Mouse (Mus musculus) heart, embryonic 12.5 days (tissue): ENCODE measurements around the gene Ebf1. TPM values are rescaled to one million over a fixed set of nuclear protein-coding genes. Genes with fewer than 3 reads are reported as not detected.

ENCODE experiments used
- ATAC-seq: fragments of 200-750 bp; cut with Nextera tagmentation; 2 replicates; pipeline ENCODE4 v1.8.0; 2017; ENCODE audit warnings: moderate TSS enrichment, moderate library complexity; ENCODE audit not compliant: insufficient number of reproducible peaks, low FRiP score
- H3K27ac ChIP-seq: fragments of 300-500 bp; sonication (generic); 2 replicates; pipeline ENCODE4 v1.5.1; 2016; ENCODE audit warnings: mild to moderate bottlenecking, moderate library complexity; ENCODE audit not compliant: poor library complexity, severe bottlenecking
- H3K27me3 ChIP-seq: fragments of 300-500 bp; sonication (generic); replicated peaks from 2 replicates; pipeline ENCODE4 v1.6.1; 2016; ENCODE audit warnings: mild to moderate bottlenecking, moderate library complexity
- H3K36me3 ChIP-seq: fragments of 300-500 bp; sonication (generic); 2 replicates; pipeline ENCODE4 v1.6.1; 2016; ENCODE audit warnings: mild to moderate bottlenecking, moderate library complexity
- H3K4me1 ChIP-seq: fragments of 300-500 bp; sonication (generic); replicated peaks from 2 replicates; pipeline ENCODE4 v1.6.1; 2016; ENCODE audit warnings: mild to moderate bottlenecking
- H3K4me2 ChIP-seq: fragments of 300-500 bp; sonication (generic); 2 replicates; pipeline ENCODE4 v1.6.1; 2016; ENCODE audit warnings: mild to moderate bottlenecking, moderate library complexity
- H3K4me3 ChIP-seq: fragments of 300-500 bp; sonication (generic); 2 replicates; pipeline ENCODE4 v1.5.1; 2016; ENCODE audit warnings: mild to moderate bottlenecking
- H3K9ac ChIP-seq: fragments of 300-500 bp; sonication (generic); 2 replicates; pipeline ENCODE4 v1.6.1; 2016; ENCODE audit warnings: mild to moderate bottlenecking, moderate library complexity
- H3K9me3 ChIP-seq: fragments of 300-500 bp; sonication (generic); replicated peaks from 2 replicates; pipeline ENCODE4 v1.6.1; 2016; ENCODE audit warnings: mild to moderate bottlenecking, moderate library complexity
- WGBS: fragments of 180-500 bp; shearing (Covaris S2); methylation state at CpG from one replicate; pipeline ENCODE4 v1.1.7; 2016; 5-methylcytosine and 5-hydroxymethylcytosine counted together
- polyA plus RNA-seq: library from polyadenylated mRNA; unstranded; fragments of >200 nt; fragmentation: Nextera tagmentation; extraction: Ambion mirVana; gene quantifications from 2 replicates; pipeline ENCODE4 v1.2.1, GENCODE M21; 2016

Gene Ebf1
- polyA plus RNA-seq, 1 experiment from 2014 or later = 13.9 TPM

- no peak overlapping the region for H3K4me3 ChIP-seq
- no peaks in the 10 kb centered on the region for H3K36me3 ChIP-seq
- no peaks in the 10 kb centered on the region for H3K9me3 ChIP-seq
- no peak overlapping the region for H3K9ac ChIP-seq
- no peak overlapping the region for H3K27ac ChIP-seq
- WGBS = 74% methylated on average over 8 of the region's 8 CpGs
- H3K27me3 ChIP-seq = no peaks in the 10 kb centered on the region
- H3K4me1 ChIP-seq = peaks cover 31% of the 10 kb centered on the region
- ATAC-seq = no peak
- H3K4me2 ChIP-seq = no peak overlapping the region
Observed at GRCm38 (mm10) chr11:44863910-44864309, 246.8 kb downstream of the Ebf1 start.

DNA sequence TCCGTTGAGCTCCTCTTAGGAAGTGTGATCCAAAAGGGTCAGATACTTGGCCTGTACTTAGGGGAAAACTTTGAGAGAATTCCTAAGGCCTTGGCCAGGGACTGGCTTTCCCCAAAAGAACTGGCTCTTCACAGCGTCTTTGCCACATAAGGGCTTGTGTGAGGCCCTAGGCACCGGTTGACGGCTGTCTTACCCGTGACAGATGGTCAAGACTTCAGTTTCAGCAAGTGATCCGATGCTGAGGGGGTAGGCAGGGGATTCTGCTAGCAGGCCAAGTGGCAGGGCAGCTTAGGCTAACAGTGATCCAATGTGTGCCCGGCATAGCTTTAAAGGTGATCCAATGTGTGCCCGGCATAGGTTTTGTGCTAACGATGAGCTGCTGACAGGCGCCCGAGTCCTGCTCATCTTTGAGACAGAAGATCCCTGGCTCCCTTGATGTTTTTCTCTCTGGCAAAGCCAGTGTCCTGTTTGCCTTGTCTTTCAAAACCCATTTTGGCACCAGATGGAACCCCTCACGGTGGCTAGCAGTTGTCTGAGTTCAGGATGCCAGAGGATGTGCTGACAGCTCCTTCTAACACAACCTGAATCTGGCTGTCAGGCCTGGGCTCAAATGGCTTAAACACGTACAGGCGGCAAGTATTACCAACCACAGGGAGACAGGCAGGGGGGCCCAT, 249.5 kb downstream of the Ebf1 start:
- no peaks in the 10 kb centered on the region for H3K36me3 ChIP-seq
- H3K27me3 ChIP-seq = no peaks in the 10 kb centered on the region
- H3K4me3 ChIP-seq = no peak overlapping the region
- H3K4me1 ChIP-seq = peaks cover 31% of the 10 kb centered on the region
- no peaks in the 10 kb centered on the region for H3K9me3 ChIP-seq
- ATAC-seq = 0 out of 2 replicates have a peak, but pooled peaks have one; percentile 25
- peak overlapping the region; percentile 21; the same call in 1 of the 2 replicates for H3K4me2 ChIP-seq
- H3K9ac ChIP-seq = no peak overlapping the region
- peak overlapping the region; percentile 49 for H3K27ac ChIP-seq
- WGBS = 34% methylated on average over 14 of the region's 14 CpGs

GRCm38 (mm10) chr11:44867433-44867832, 250.3 kb downstream of the Ebf1 start:
- WGBS = 21% methylated on average over 4 of the region's 4 CpGs
- H3K4me1 ChIP-seq = peaks cover 31% of the 10 kb centered on the region
- H3K27ac ChIP-seq = peak overlapping the region; percentile 49
- H3K36me3 ChIP-seq = no peaks in the 10 kb centered on the region
- ATAC-seq = peak; percentile 61; the same call in 1 of the 2 replicates
- no peak overlapping the region for H3K9ac ChIP-seq
- no peak overlapping the region for H3K4me3 ChIP-seq
- no peaks in the 10 kb centered on the region for H3K27me3 ChIP-seq
- H3K4me2 ChIP-seq = no peak overlapping the region
- no peaks in the 10 kb centered on the region for H3K9me3 ChIP-seq

DNA sequence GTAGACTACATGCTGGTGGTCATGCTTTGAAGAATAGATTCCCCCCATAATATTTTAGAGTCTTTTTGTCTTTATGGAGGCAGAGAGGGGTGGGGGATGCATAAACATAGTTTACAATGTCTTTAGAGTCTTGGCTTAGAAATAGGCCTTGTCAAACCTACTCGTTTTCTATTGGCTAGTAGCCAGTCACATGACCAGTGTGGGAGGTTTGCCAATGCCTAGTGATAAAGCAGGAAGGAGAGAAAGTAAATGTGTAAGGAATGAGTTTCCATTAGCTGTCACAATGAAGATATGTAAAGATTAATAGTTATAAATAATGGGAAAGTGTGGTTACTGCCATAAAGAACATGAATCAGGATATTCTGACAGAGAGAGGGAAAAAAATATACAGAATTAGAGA, 256.8 kb downstream of the Ebf1 start:
- Histone ChIP-seq H3K4me3 (no peak overlapping the region), H3K4me2 (no peak overlapping the region), H3K36me3 (no peaks in the 10 kb centered on the region), H3K27ac (no peak overlapping the region), H3K27me3 (no peaks in the 10 kb centered on the region), H3K4me1 (no peaks in the 10 kb centered on the region; the same call in 1 of the 2 replicates), H3K9me3 (no peaks in the 10 kb centered on the region), H3K9ac (no peak overlapping the region)
- WGBS = 45% methylated on average over 1 of the region's 1 CpGs
- ATAC-seq = no peak

DNA sequence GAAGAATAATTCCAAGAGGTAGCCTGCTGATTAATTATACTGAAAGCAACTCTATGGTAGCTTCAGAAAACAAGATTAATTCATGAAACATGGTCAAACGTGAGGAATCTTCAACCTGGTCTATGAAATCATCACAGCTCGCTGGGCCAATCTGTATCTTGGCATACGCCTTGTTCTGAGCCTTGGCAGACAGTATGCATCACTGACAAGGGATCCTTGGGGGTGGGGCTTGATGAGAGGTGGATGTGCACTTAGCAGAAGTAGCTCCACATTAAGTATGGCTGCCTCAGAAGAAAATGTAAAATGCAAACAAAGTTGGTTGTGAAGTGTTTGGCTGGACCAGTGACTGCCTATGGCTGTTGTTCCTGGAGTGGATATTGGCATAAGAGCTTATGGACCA, 258.1 kb downstream of the Ebf1 start:
- Histone ChIP-seq H3K4me2 (no peak overlapping the region), H3K36me3 (no peaks in the 10 kb centered on the region), H3K9ac (no peak overlapping the region), H3K27ac (no peak overlapping the region), H3K4me3 (no peak overlapping the region), H3K4me1 (no peaks in the 10 kb centered on the region), H3K9me3 (no peaks in the 10 kb centered on the region), H3K27me3 (no peaks in the 10 kb centered on the region)
- no peak for ATAC-seq
- WGBS = 66% methylated on average over 3 of the region's 3 CpGs

DNA sequence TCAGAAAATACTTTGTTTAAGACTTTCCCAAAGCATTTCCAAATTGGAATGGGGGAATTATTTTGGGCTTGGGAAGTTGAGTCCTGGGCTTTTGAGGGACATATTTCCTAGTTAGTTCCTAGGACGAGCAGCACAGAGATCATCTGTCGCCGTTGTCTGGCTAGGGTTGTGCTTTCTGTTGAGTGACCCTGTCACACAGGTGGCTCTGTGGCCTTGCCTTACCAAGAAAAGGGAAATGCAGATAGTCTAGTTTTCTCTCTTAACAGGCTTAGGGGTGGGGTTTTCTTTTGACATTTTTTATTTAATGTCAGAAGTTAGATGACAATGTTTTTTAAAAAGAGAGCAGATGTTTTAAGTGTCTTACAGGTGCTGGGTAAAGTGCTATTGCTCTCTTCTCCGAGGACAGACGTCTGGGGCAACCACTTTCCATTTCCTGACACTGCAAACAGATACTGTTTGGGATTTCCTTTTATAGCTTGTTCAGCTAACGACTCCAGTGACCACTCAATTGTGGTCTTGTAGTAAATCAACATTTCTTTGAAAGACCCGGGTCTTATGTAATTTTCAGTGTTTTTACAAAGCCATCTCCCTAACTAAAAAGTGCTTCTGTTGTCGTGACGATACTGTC, 264.1 kb downstream of the Ebf1 start:
- H3K4me2 ChIP-seq = no peak overlapping the region
- no peak overlapping the region for H3K27ac ChIP-seq
- H3K9me3 ChIP-seq = no peaks in the 10 kb centered on the region
- WGBS = 48% methylated on average over 9 of the region's 9 CpGs
- no peaks in the 10 kb centered on the region for H3K36me3 ChIP-seq
- no peak overlapping the region for H3K9ac ChIP-seq
- H3K4me3 ChIP-seq = no peak overlapping the region
- no peak for ATAC-seq
- H3K4me1 ChIP-seq = no peaks in the 10 kb centered on the region
- H3K27me3 ChIP-seq = no peaks in the 10 kb centered on the region

DNA sequence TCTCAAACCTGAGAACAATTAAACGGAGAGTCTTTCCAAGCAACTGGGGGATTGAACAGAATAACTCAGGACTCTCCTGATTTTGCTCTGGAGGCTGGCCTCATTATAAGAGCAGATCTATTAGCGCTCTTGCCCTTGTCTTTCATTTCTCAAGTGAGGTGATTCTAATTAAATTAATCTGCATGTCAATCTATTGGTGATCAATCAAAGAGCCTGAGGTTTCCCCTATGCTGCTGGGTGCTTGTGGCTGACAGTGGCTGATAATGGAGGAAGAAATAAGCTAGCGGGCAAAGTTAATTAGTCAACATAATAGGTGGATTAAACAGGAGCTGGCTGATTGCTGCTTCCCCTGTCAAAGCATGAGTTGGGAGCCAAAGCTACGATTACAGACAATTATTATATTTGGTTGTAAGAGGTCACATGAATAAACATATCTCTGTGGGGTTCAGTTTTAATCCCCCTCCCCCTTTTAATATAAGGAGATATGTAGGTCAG, 265.4 kb downstream of the Ebf1 start:
- Histone ChIP-seq H3K36me3 (no peaks in the 10 kb centered on the region), H3K27me3 (no peaks in the 10 kb centered on the region), H3K9me3 (no peaks in the 10 kb centered on the region), H3K4me1 (no peaks in the 10 kb centered on the region), H3K4me2 (no peak overlapping the region), H3K9ac (no peak overlapping the region), H3K27ac (no peak overlapping the region), H3K4me3 (no peak overlapping the region)
- WGBS = 81% methylated on average over 4 of the region's 4 CpGs
- ATAC-seq = no peak

- Histone ChIP-seq H3K4me1 (no peaks in the 10 kb centered on the region), H3K27me3 (no peaks in the 10 kb centered on the region), H3K9ac (no peak overlapping the region), H3K4me2 (no peak overlapping the region), H3K4me3 (no peak overlapping the region), H3K27ac (no peak overlapping the region), H3K9me3 (no peaks in the 10 kb centered on the region), H3K36me3 (no peaks in the 10 kb centered on the region)
- WGBS = 72% methylated on average over 3 of the region's 3 CpGs
- no peak for ATAC-seq
Observed at GRCm38 (mm10) chr11:44884337-44884736, 267.2 kb downstream of the Ebf1 start.

DNA sequence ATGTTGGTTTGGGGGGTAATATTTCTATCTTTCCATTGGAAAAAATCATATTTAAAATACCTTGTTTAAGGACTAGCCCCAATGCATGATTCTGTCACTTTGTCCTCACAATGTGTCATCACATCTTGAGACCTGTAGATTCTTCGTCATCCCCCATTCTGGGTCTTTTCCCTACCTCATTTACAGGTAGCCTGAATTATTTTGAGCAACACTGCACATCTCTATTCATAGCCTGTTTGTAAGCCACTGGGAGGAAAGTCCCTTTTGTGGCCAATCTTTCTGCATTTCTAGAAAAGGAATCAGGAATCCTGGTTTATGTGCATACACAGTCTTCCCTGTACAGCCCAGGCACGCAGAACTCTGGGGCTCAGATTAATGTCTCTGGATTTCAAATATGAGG, 269.8 kb downstream of the Ebf1 start:
- no peak overlapping the region for H3K27ac ChIP-seq
- H3K4me2 ChIP-seq = no peak overlapping the region
- no peak overlapping the region for H3K4me3 ChIP-seq
- H3K9me3 ChIP-seq = no peaks in the 10 kb centered on the region
- no peak overlapping the region for H3K9ac ChIP-seq
- no peaks in the 10 kb centered on the region for H3K27me3 ChIP-seq
- no peak for ATAC-seq
- no peaks in the 10 kb centered on the region for H3K4me1 ChIP-seq
- no peaks in the 10 kb centered on the region for H3K36me3 ChIP-seq
- 88% methylated on average over 2 of the region's 2 CpGs for WGBS

DNA sequence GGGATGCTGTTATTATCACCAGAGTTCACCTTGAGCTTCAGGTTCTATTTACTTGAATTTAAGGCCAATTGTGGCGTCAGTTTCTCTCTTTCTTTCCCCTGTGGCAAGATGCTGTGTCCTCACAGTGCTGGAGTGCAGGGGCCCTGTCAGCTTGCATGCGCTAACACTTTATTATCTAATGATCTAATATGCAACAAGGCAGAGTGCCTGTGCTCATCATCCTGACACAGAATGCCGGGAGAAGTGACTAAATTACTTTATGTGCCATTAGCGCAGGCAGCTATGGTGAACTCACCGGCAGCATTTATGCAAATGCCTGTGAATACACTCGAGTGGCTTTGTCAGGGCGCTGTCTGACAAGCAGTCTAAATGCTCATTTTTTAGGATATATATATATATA, 270.6 kb downstream of the Ebf1 start:
- ATAC-seq = no peak

GRCm38 (mm10) chr11:44888390-44888789, 271.3 kb downstream of the Ebf1 start:
- Histone ChIP-seq H3K9me3 (no peaks in the 10 kb centered on the region), H3K36me3 (no peaks in the 10 kb centered on the region), H3K27ac (no peak overlapping the region), H3K4me2 (no peak overlapping the region), H3K4me1 (no peaks in the 10 kb centered on the region), H3K27me3 (no peaks in the 10 kb centered on the region), H3K9ac (no peak overlapping the region), H3K4me3 (no peak overlapping the region)
- ATAC-seq = no peak
- 88% methylated on average over 4 of the region's 4 CpGs for WGBS

More for the DNA sequence above, 270.6 kb downstream of the Ebf1 start:
- no peak overlapping the region for H3K9ac ChIP-seq
- WGBS = 84% methylated on average over 7 of the region's 7 CpGs
- H3K36me3 ChIP-seq = no peaks in the 10 kb centered on the region
- H3K4me1 ChIP-seq = no peaks in the 10 kb centered on the region
- H3K9me3 ChIP-seq = no peaks in the 10 kb centered on the region
- H3K4me3 ChIP-seq = no peak overlapping the region
- no peaks in the 10 kb centered on the region for H3K27me3 ChIP-seq
- no peak overlapping the region for H3K4me2 ChIP-seq
- H3K27ac ChIP-seq = no peak overlapping the region
